Comparison of ENCODE assay signal across 8 mouse cellular contexts in genomic region chr5:134314068-134314674, GRCm38 (mm10). TPM values are rescaled to one million over a fixed set of nuclear protein-coding genes. Genes with fewer than 3 reads are reported as not detected.
DNase-seq lines count a peak whose midpoint lies in the region; ATAC-seq and TF ChIP-seq lines count a peak whose summit lies in the region.

No protein-coding gene starts in this region.

- H3K4me2 ChIP-seq in forebrain, postnatal 0 days (ENCODE audit: low read depth), result peak overlapping the region; percentile 66
- peak overlapping the region; percentile 69 for H3K4me2 ChIP-seq in kidney, embryonic 16.5 days (replicated peaks; ENCODE audit: low read depth, low read length)
- peak overlapping the region; percentile 62 for H3K4me2 ChIP-seq in midbrain, embryonic 12.5 days (replicated peaks)

- H3K27ac ChIP-seq in forebrain, postnatal 0 days (ENCODE audit: low read depth, low read length), result peak overlapping the region; percentile 99
- peak overlapping the region; percentile 100 for H3K27ac ChIP-seq in kidney, embryonic 16.5 days (ENCODE audit: low read length)
- H3K27ac ChIP-seq in midbrain, embryonic 12.5 days (replicated peaks), result peak overlapping the region; percentile 100

- H3K27me3 ChIP-seq in forebrain, postnatal 0 days (ENCODE audit: insufficient read depth, low read length), result no peaks in the 10 kb centered on the region
- H3K27me3 ChIP-seq in kidney, embryonic 16.5 days (ENCODE audit: insufficient read depth, low read length), result no peaks in the 10 kb centered on the region
- no peaks in the 10 kb centered on the region for H3K27me3 ChIP-seq in midbrain, embryonic 12.5 days

- peak overlapping the region; percentile 97 for H3K9ac ChIP-seq in forebrain, postnatal 0 days
- H3K9ac ChIP-seq in kidney, embryonic 16.5 days (replicated peaks; ENCODE audit: low read length), result peak overlapping the region; percentile 99
- H3K9ac ChIP-seq in midbrain, embryonic 12.5 days (replicated peaks), result peak overlapping the region; percentile 93

- TF ChIP-seq CTCF in forebrain, postnatal 0 days (IDR thresholded peaks at IDR 0.05; ENCODE audit: low read depth), result no peak

- no peaks in the 10 kb centered on the region for H3K9me3 ChIP-seq in forebrain, postnatal 0 days (ENCODE audit: low read length)
- H3K9me3 ChIP-seq in kidney, embryonic 16.5 days (ENCODE audit: low read length), result no peaks in the 10 kb centered on the region
- no peaks in the 10 kb centered on the region for H3K9me3 ChIP-seq in midbrain, embryonic 12.5 days

- 5% methylated on average over 46 of the region's 64 CpGs for WGBS in forebrain, postnatal 0 days
- WGBS in kidney, embryonic 16.5 days, result under 1% methylated on average over 45 of the region's 64 CpGs
- under 1% methylated on average over 51 of the region's 64 CpGs for WGBS in midbrain, embryonic 12.5 days

- peaks cover 14% of the 10 kb centered on the region; the same call in 1 of the 2 replicates for H3K36me3 ChIP-seq in forebrain, postnatal 0 days (ENCODE audit: insufficient read depth)
- H3K36me3 ChIP-seq in kidney, embryonic 16.5 days (ENCODE audit: insufficient read depth, low read length), result peaks cover 23% of the 10 kb centered on the region
- H3K36me3 ChIP-seq in midbrain, embryonic 12.5 days, result peaks cover 24% of the 10 kb centered on the region

- DNase-seq in left cerebral cortex, adult 11 months (ENCODE audit: low spot score), result peak; percentile 33
- DNase-seq in left cerebral cortex, postnatal 25 days (ENCODE audit: low spot score in 2 of 2), result no peak
- peak; percentile 19 for DNase-seq in c-Kit-negative CD71-positive TER-119-positive erythroid progenitor cells, embryonic 14.5 days (ENCODE audit: low read depth, low spot score)
- DNase-seq in forebrain, postnatal 0 days, result no peak
- peak; percentile 74 for DNase-seq in testis, postnatal 10 days (ENCODE audit: low spot score)
- DNase-seq in B cell, adult 2 months, result no peak

- peak; percentile 30 for ATAC-seq in forebrain, postnatal 0 days
- ATAC-seq in kidney, embryonic 16.5 days (ENCODE audit: low FRiP score, low TSS enrichment), result peak; percentile 42
- peak; percentile 50 for ATAC-seq in midbrain, embryonic 12.5 days (ENCODE audit: low FRiP score, low read depth)

- intact Hi-C loops in left cerebral cortex, postnatal 25 days (cut with DNase I), result loop anchor here (2.0 to 5.0 kb wide), 2 partner anchors 29 to 42 kb away; no protein-coding TSS in a partner anchor

- H3K4me3 ChIP-seq in forebrain, postnatal 0 days (ENCODE audit: low read depth, low read length), result peak overlapping the region; percentile 88
- H3K4me3 ChIP-seq in kidney, embryonic 16.5 days (ENCODE audit: low read length), result peak overlapping the region; percentile 76
- H3K4me3 ChIP-seq in midbrain, embryonic 12.5 days, result peak overlapping the region; percentile 89

- H3K4me1 ChIP-seq in forebrain, postnatal 0 days (ENCODE audit: insufficient read depth), result 0 out of 2 replicates have a peak, but pooled peaks cover 4% of the 10 kb centered on the region
- H3K4me1 ChIP-seq in kidney, embryonic 16.5 days (ENCODE audit: insufficient read depth, low read length), result peaks cover 37% of the 10 kb centered on the region
- peaks cover 26% of the 10 kb centered on the region for H3K4me1 ChIP-seq in midbrain, embryonic 12.5 days

RNA-seq across cellular contexts. Expression of gene Gtf2i, which starts 0.4 kb away (rescaled TPM):
- total RNA-seq in left cerebral cortex, postnatal 25 days (2021), result 100 to 1,000 TPM; 213 to 217 TPM
- 98.3 and 120 TPM in 2 replicates for total RNA-seq in forebrain, postnatal 0 days (2014; rRNA removed)
- polyA plus RNA-seq in forebrain, postnatal 0 days (2015; fragmentation: Nextera tagmentation; extraction: Ambion mirVana), result 62.7 and 85.6 TPM in 2 replicates
- 179 and 192 TPM in 2 replicates for polyA plus RNA-seq in kidney, embryonic 16.5 days (2015; fragmentation: Nextera tagmentation; extraction: Ambion mirVana)
- polyA plus RNA-seq in midbrain, embryonic 12.5 days (2016; fragmentation: Nextera tagmentation; extraction: Ambion mirVana), result 220 and 243 TPM in 2 replicates

Comparison
In these comparisons a context has a peak if more than half of its experiments do, and no peak if none do; other contexts are left out.
1. DNase-seq: peak in left cerebral cortex, adult 11 months (single experiment), c-Kit-negative CD71-positive TER-119-positive erythroid progenitor cells, embryonic 14.5 days (single experiment) and testis, postnatal 10 days (single experiment); none in left cerebral cortex, postnatal 25 days (0 of 2), forebrain, postnatal 0 days (single experiment) and B cell, adult 2 months (0 of 2).
2. Peak in every context shown above with its lines, with median percentiles within 50 percentile points of each other: ATAC-seq, H3K27ac ChIP-seq, H3K4me2 ChIP-seq, H3K4me3 ChIP-seq and H3K9ac ChIP-seq.